Mouse (Mus musculus) heart, embryonic 16.5 days (tissue): ENCODE results near the gene Nrp2. TPM values are rescaled to one million over a fixed set of nuclear protein-coding genes. Genes with fewer than 3 reads are reported as not detected.

Experiments
- ATAC-seq: fragments of 200-750 bp; cut with Nextera tagmentation; replicated peaks from 2 replicates; pipeline ENCODE4 v1.8.0; 2017; ENCODE audit warnings: moderate number of reproducible peaks; ENCODE audit not compliant: insufficient read depth, low FRiP score; ENCODE audit errors: extremely low read depth
- H3K27ac ChIP-seq: fragments of 300-500 bp; sonication (generic); 2 replicates; pipeline ENCODE4 v1.5.1; 2014; ENCODE audit warnings: mild to moderate bottlenecking, low read length, control low read depth, moderate library complexity
- H3K27me3 ChIP-seq: fragments of 300-500 bp; sonication (generic); 2 replicates; pipeline ENCODE4 v1.6.1; 2014; ENCODE audit warnings: low read length, mixed read lengths; ENCODE audit not compliant: control insufficient read depth, insufficient read depth
- H3K36me3 ChIP-seq: fragments of 300-500 bp; sonication (generic); 2 replicates; pipeline ENCODE4 v1.6.1; 2014; ENCODE audit not compliant: control insufficient read depth, insufficient read depth
- H3K4me1 ChIP-seq: fragments of 300-500 bp; sonication (generic); 2 replicates; pipeline ENCODE4 v1.6.1; 2014; ENCODE audit warnings: low read length, mixed read lengths; ENCODE audit not compliant: control insufficient read depth, insufficient read depth
- H3K4me2 ChIP-seq: fragments of 300-500 bp; sonication (generic); 2 replicates; pipeline ENCODE4 v1.6.1; 2014; ENCODE audit warnings: low read depth, mild to moderate bottlenecking, control low read depth, low read length
- H3K4me3 ChIP-seq: fragments of 300-500 bp; sonication (generic); 2 replicates; pipeline ENCODE4 v1.5.1; 2014; ENCODE audit warnings: mild to moderate bottlenecking, control low read depth, low read length
- H3K9ac ChIP-seq: fragments of 300-500 bp; sonication (generic); 2 replicates; pipeline ENCODE4 v1.6.1; 2014; ENCODE audit warnings: low read length, control low read depth
- H3K9me3 ChIP-seq: fragments of 300-500 bp; sonication (generic); replicated peaks from 2 replicates; pipeline ENCODE4 v1.6.1; 2016; ENCODE audit warnings: low read length; ENCODE audit not compliant: control insufficient read depth
- WGBS: fragments of 180-500 bp; shearing (Covaris S2); extraction: QIAGEN DNeasy Blood & Tissue Kit; methylation state at CpG from one replicate; pipeline ENCODE4 v1.1.7; 2014; 5-methylcytosine and 5-hydroxymethylcytosine counted together
- polyA plus RNA-seq: library from polyadenylated mRNA; unstranded; fragments of >200 nt; fragmentation: Nextera tagmentation; extraction: Ambion mirVana; gene quantifications from 2 replicates; pipeline ENCODE4 v1.2.1, GENCODE M21; 2015

Gene Nrp2
- polyA plus RNA-seq, 1 experiment from 2014 or later, result 6.9 TPM

DNA sequence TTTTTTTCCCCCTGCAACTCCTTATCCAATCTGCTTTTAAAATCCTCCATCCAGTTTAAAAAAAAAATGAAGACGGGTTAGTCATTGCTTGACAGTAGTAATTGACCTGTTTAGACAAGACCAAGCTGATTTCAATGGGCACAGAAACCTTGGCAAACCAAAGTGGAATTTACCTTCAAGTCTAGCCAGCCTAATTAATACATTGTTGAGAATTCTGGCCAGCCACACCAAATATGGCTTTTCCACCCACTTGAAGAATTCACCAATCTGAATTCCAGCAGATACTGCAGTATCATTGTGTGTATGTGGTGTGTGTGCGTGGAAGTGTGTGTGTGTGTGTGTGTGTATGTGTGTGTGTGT lies 91.8 kb downstream of the Nrp2 start:
- H3K4me2 ChIP-seq, result no peak overlapping the region
- no peaks in the 10 kb centered on the region for H3K36me3 ChIP-seq
- WGBS, result 62% methylated on average over 2 of the region's 2 CpGs
- no peak overlapping the region for H3K4me3 ChIP-seq
- H3K27ac ChIP-seq, result no peak overlapping the region
- no peaks in the 10 kb centered on the region for H3K9me3 ChIP-seq
- H3K9ac ChIP-seq, result no peak overlapping the region
- no peaks in the 10 kb centered on the region for H3K27me3 ChIP-seq
- ATAC-seq, result no peak
- no peaks in the 10 kb centered on the region for H3K4me1 ChIP-seq

DNA sequence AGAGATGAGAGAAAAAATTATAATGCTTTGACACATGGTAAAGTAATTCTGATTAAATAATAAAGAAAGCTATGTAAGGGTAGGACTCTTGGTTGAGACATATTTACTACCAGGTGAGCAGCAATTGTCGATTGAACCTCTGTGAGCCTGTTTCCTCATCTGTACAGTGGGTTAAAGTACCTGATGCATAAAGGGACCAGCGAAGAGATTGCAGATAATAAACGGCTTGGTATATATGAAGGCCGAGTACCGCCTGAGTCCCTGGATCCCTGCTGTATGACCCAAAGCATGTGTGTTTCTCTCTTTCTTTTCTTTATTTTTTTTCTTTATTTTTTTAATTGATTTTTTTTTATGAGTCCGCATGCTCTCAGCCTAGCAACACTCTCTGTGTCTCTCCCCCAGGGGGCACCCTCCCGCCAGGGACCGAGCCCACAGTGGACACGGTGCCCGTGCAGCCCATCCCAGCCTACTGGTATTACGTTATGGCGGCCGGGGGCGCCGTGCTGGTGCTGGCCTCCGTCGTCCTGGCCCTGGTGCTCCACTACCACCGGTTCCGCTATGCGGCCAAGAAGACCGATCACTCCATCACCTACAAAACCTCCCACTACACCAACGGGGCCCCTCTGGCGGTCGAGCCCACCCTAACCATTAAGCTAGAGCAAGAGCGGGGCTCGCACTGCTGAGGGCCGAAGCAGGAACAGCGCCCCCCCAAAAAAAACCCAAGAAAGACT lies 92.4 kb downstream of the Nrp2 start:
- H3K9ac ChIP-seq, result peak overlapping the region; percentile 70
- H3K4me3 ChIP-seq, result peak overlapping the region; percentile 54
- no peaks in the 10 kb centered on the region for H3K27me3 ChIP-seq
- H3K9me3 ChIP-seq, result no peaks in the 10 kb centered on the region
- no peaks in the 10 kb centered on the region for H3K36me3 ChIP-seq
- H3K27ac ChIP-seq, result peak overlapping the region; percentile 43; the same call in 1 of the 2 replicates
- peak overlapping the region; percentile 72 for H3K4me2 ChIP-seq
- no peaks in the 10 kb centered on the region for H3K4me1 ChIP-seq
- peak; percentile 73 for ATAC-seq
- 22% methylated on average over 28 of the region's 28 CpGs for WGBS

DNA sequence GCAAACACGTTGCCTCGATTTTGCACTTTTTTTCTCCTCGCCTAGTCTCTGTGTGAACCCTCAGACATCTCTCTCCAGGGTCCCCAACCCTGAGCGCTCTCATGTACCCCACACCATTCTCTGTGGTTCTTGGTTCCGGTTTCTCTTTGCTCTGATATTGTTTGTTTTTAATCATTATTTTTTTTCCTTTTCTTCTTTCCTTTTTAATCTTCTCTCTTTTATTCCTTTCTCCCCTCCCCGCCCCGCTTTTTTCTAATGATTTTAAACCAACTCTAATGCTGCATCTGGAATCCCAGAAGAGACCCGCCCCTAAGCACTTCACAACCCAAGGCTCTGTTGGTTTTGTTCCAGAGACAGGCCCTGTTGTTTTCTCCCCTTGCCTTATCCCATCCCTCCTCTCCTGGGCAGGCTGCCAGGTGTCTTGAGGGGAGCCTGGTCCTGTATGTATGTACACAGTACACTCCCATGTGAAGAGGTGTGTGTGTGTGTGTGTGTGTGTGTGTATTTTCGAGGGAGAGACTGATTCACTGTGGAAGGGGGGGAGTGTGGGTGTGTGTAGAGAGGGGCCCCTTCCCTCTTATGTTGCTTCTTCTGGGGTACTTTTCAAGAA lies 93.1 kb downstream of the Nrp2 start:
- no peaks in the 10 kb centered on the region for H3K9me3 ChIP-seq
- ATAC-seq, result peak; percentile 75
- H3K36me3 ChIP-seq, result no peaks in the 10 kb centered on the region
- WGBS, result 40% methylated on average over 9 of the region's 9 CpGs
- peak overlapping the region; percentile 54 for H3K4me3 ChIP-seq
- peak overlapping the region; percentile 72 for H3K4me2 ChIP-seq
- no peaks in the 10 kb centered on the region for H3K27me3 ChIP-seq
- peak overlapping the region; percentile 70 for H3K9ac ChIP-seq
- peak overlapping the region; percentile 43; the same call in 1 of the 2 replicates for H3K27ac ChIP-seq
- no peaks in the 10 kb centered on the region for H3K4me1 ChIP-seq

DNA sequence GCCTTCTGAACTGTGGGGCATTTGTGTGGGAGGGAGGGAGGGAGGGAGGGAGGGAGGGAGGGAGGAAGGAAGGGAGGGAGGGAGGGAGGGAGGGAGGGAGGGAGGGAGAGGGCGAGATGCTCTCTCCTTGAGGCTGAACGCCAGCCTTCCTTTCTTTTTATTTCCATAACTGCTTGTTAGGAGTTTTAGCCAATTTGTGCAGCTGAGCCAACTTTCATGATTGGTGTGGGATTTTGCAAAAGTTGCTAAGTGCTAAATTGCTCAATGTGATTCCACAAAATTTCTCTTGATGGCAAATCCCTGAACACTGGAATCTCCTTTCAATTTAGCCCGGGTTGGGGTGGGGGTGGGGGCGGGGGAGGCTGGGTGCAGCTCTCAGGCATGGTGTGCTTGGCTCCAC lies 96.3 kb downstream of the Nrp2 start:
- H3K27me3 ChIP-seq, result no peaks in the 10 kb centered on the region
- H3K27ac ChIP-seq, result no peak overlapping the region
- no peaks in the 10 kb centered on the region for H3K36me3 ChIP-seq
- H3K9me3 ChIP-seq, result no peaks in the 10 kb centered on the region
- no peaks in the 10 kb centered on the region for H3K4me1 ChIP-seq
- H3K4me3 ChIP-seq, result no peak overlapping the region
- WGBS, result 39% methylated on average over 4 of the region's 4 CpGs
- no peak overlapping the region for H3K4me2 ChIP-seq
- no peak overlapping the region for H3K9ac ChIP-seq
- ATAC-seq, result no peak

DNA sequence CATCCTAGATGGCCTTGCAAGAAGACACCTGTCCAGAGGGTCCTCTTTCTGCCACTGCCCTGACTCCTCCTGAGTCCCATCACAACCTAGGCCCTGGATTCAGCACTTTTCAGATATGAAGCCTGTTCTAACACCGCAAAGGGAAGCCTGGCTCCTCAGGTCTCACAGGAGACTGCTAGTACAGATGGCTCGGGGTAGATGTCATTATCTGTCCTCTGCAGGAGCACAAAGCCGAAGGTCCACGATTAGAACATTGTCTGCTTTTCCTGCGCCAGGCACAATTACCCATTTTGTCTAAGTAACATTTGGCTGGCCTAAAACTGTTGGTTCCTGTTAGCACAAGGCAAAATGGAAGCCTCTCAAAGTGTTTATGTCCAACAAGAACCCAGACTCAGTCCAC lies 97.3 kb downstream of the Nrp2 start:
- no peak overlapping the region for H3K9ac ChIP-seq
- H3K4me3 ChIP-seq, result no peak overlapping the region
- no peak for ATAC-seq
- 84% methylated on average over 5 of the region's 5 CpGs for WGBS
- H3K27ac ChIP-seq, result no peak overlapping the region
- H3K27me3 ChIP-seq, result no peaks in the 10 kb centered on the region
- no peaks in the 10 kb centered on the region for H3K36me3 ChIP-seq
- H3K9me3 ChIP-seq, result no peaks in the 10 kb centered on the region
- no peaks in the 10 kb centered on the region for H3K4me1 ChIP-seq
- no peak overlapping the region for H3K4me2 ChIP-seq

DNA sequence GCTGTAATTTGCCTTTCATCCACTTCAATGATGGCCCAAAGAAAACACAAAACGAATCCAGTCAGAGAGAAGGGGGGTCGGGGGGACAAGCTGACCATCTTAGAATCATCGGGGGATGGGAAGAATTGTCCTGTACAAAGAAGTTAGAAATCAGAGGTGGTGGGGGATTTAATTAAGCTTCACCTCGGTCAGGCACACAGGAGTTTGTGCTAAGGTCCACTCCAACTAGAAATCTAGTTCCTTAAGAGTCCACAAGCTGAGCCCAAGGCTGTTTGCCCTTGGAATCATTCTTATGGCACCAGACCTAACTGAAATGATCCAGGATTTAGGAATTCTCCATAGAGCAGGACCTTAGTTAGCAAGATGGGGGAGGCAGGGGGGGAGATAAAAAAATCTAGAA lies 98.3 kb downstream of the Nrp2 start:
- WGBS, result 73% methylated on average over 4 of the region's 4 CpGs
- Histone ChIP-seq H3K27ac (no peak overlapping the region), H3K4me2 (no peak overlapping the region), H3K27me3 (no peaks in the 10 kb centered on the region), H3K4me1 (no peaks in the 10 kb centered on the region), H3K4me3 (no peak overlapping the region), H3K36me3 (no peaks in the 10 kb centered on the region), H3K9ac (no peak overlapping the region), H3K9me3 (no peaks in the 10 kb centered on the region)
- ATAC-seq, result no peak

DNA sequence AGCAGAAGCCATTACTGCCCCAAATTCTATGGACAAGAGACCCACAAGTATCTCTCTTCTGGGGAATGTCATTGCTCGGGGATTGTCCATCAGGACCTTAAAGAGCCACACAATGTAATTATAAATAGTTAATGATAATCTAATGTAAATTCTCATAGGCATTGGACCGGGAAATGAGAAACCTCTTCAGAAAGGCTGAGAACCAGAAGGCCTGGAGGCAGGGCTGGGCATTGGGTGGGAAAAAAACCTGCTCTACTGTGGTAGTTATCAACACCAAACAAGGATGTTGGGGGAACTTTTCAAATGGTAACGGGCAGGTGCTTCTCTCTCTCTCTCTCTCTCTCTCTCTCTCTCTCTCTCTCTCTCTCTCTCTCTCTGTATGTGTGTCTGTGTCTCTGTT lies 98.8 kb downstream of the Nrp2 start:
- Histone ChIP-seq H3K36me3 (no peaks in the 10 kb centered on the region), H3K4me1 (no peaks in the 10 kb centered on the region), H3K27me3 (no peaks in the 10 kb centered on the region), H3K4me2 (no peak overlapping the region), H3K9me3 (no peaks in the 10 kb centered on the region), H3K27ac (no peak overlapping the region), H3K9ac (no peak overlapping the region), H3K4me3 (no peak overlapping the region)
- no peak for ATAC-seq
- 74% methylated on average over 3 of the region's 3 CpGs for WGBS

DNA sequence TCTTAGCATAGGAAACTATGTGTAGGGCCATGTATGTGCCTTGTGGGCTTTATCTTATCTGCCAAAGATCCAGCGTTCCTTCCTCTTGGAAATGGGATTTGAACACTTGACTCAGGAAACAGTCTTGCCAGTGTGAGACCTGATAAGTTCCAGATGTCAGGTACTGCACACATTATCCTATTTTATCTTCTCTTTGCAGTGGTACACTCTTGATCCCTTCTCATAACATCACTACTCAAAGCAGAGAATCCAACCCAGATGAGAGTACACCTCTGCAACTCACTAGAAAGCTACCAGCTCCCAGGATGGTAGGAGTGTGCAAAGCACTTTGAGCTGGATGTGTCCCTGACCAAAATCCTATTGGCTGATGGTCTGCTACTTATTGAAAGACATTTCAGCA lies 100.5 kb downstream of the Nrp2 start:
- Histone ChIP-seq H3K27me3 (no peaks in the 10 kb centered on the region), H3K9ac (no peak overlapping the region), H3K4me3 (no peak overlapping the region), H3K9me3 (no peaks in the 10 kb centered on the region), H3K4me2 (no peak overlapping the region), H3K4me1 (no peaks in the 10 kb centered on the region), H3K27ac (no peak overlapping the region), H3K36me3 (no peaks in the 10 kb centered on the region)
- ATAC-seq, result no peak
- WGBS, result 34% methylated on average over 1 of the region's 1 CpGs

DNA sequence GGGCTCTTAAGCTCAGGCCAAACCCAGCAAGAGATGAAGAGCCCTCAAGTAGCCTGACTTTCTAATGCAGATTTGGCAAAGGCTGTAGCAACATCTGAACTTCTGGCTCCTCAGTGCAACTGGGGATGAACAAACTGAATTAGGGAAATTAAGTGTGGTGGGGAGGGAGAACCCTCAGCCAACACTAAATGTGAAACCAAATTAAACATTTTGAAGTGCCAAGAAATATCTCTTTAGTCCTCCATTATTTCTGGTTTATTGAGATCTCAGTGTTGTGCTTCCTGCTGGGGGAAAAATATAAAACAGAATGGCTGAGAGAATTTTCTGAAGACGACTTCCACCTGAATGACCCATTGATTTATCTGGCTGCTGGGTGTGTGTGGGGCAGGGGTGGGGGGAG lies 102.9 kb downstream of the Nrp2 start:
- Histone ChIP-seq H3K9ac (no peak overlapping the region), H3K36me3 (no peaks in the 10 kb centered on the region), H3K4me1 (no peaks in the 10 kb centered on the region), H3K27me3 (no peaks in the 10 kb centered on the region), H3K4me3 (no peak overlapping the region), H3K9me3 (no peaks in the 10 kb centered on the region), H3K4me2 (no peak overlapping the region), H3K27ac (no peak overlapping the region)
- ATAC-seq, result no peak
- WGBS, result 21% methylated on average over 1 of the region's 1 CpGs
